Mouse (Mus musculus) left cerebral cortex, postnatal 10 days (tissue): ENCODE data around the gene Rgl1. TPM values are rescaled to one million over a fixed set of nuclear protein-coding genes. Genes with fewer than 3 reads are reported as not detected.
A peak's percentile ranks its signal among the peaks of the same experiment; 100 is the strongest.

Experiments used
- DNase-seq, 2 experiments: peaks; one replicate each; pipeline ENCODE4 v3.0.0; 2021 to 2022; ENCODE audit warnings: low spot score in 2 of 2, mixed read lengths in 1 of 2; ENCODE audit errors: extremely low spot score in 1 of 2
- intact Hi-C: fragments of 180-260 bp; cut with DNase I; formaldehyde crosslinking; loops from one replicate; pipeline ENCODE4 v1.15.1; 2025
- total RNA-seq, 2 experiments: library from RNA; stranded (reverse); gene quantifications; 2 replicates each; pipeline ENCODE4 v1.2.3; 2021

The Rgl1 gene
- total RNA-seq, 2 experiments from 2014 or later = 85.2 to 86.9 TPM

GRCm38 (mm10) chr1:152605895-152606625 is 160.1 kb downstream of the Rgl1 start:
- intact Hi-C loops = no loop called here
- DNase-seq = no peak

- DNase-seq = no peak
- intact Hi-C loops = no loop called here
Measured at GRCm38 (mm10) chr1:152604147-152604546, 162.0 kb downstream of the Rgl1 start.

DNA sequence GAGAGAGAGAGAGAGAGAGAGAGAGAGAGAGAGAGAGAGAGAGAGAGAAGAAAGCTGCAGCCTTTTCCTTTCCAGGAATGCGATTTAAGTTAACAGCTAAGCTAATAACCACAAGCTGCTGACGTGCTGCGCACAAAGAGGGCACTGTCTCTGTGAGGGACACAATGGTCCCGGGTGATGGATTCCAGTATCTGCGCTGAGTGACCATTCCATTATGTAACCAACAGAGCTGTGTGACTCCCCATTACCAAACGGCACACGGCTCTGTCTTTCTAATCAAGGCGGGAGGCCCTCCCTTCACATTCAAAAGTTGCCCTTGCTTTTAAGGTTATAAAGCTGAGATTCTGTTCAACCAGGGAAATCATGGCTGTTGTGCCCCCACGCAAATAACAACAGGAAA is 162.5 kb downstream of the Rgl1 start:
- intact Hi-C loops = no loop called here
- no peak for DNase-seq

DNA sequence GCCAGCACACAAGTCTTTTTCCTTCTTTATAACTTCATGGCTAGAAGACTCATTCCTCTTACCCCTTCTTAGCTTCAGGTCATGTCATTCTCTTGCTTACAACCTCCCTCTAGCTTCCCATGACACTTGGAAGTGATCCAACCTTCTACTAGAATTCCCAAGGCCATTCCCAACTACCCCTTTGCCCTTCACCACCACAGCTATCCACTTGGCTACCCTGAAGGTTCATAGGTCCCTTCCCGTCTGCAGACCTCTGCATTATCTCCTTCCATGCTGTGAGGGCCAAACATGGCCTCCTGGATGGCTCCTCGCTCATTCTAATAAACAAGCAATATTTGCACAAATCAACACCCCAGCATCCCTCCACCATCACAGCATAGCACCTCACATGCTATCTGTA is 165.7 kb downstream of the Rgl1 start:
- intact Hi-C loops = no loop called here
- no peak for DNase-seq

DNA sequence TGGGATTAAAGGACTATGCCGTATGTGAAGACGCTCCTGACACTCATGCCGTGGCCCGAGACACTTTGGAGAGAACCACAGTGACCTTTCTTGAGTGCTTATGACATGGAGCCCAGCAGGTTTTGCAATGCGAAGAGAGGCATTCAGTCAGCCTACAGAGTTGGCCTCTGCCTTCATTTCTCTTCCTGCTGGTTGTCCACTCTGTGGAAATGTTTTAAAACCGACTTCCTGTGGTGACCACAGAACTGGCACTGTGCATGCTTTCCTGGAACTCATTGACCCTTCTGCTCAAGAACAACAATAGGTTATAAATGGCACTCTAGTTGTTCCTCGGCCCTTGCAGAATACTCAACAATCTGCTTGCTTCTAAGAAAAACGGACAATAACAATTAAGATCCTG is 166.8 kb downstream of the Rgl1 start:
- DNase-seq = no peak
- intact Hi-C loops = no loop called here

- peak in 1 of 2 experiments; percentile 60 for DNase-seq
- intact Hi-C loops = no loop called here
Measured at GRCm38 (mm10) chr1:152594690-152595089, 171.5 kb downstream of the Rgl1 start.

DNA sequence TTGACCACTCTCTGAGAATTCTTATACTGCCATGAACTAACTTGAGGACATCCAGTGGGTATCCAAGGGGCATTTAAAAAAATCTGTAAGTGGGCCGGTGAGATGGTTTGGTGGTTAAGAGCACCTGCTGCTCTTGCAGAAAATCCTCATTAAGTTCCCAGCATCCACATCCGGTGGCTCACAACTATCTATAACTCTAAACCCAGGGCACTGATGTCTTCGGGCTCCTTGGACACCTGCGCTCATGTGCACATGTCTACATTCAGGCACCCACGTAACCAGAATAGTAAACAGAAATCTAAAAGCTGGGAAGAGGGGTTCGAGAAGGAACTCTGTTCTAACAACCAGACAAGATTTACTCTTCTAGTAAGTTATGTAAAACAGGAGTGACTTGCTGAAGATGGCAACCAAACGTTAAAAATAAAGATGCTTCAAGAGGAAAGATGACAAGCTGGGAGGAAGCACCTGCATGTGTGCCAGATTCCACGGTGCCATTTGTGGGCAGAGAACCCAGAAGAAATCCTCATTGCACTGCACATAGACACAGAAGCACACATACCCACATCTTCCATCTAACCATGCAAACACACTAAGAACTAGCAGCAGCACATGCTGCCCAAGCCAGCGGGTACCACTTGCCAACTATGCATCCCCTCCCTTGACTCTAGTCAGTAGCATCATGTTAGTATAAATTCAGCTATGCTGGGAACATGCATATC is 172.2 kb downstream of the Rgl1 start:
- no peak for DNase-seq
- intact Hi-C loops = no loop called here

DNA sequence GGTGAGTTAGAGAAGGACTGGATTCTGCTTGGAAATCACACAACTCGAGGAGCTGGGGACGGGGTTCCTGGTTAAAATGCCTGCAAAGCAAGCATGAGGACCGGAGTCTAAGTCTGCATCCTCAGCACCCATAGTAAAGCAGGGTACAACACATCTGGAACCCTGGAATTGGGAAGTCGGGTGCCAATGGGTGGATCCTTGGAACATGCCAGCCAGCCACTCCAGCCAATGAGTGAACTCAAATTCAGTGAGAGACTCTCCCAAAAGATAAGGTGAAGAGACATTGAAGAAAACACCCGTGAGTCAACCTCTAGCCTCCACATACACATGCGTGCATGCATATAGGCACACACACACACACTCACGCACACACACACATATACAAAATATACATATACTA is 172.8 kb downstream of the Rgl1 start:
- no peak for DNase-seq
- intact Hi-C loops = no loop called here

DNA sequence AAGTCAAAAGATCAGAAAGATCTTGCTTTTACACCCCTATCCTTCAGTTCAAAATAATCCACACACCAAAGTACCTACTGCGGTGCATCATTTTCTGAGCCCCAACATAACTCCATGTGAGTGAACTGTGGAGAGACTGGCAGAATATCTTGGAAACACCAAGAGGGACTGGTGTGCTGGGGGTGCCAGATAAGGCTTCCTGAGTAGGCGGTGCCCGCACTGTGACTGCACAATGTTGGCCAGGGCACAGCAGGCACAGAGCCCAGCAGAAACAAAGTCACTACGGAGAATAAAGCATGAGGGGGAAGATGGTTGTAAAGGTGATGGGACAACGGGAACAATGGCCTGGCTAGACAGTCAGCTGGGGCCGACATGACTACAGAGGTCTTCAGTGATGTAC is 173.5 kb downstream of the Rgl1 start:
- DNase-seq = no peak
- intact Hi-C loops = no loop called here

- no peak for DNase-seq
- intact Hi-C loops = no loop called here
Measured at GRCm38 (mm10) chr1:152591746-152592498, 174.2 kb downstream of the Rgl1 start.

DNA sequence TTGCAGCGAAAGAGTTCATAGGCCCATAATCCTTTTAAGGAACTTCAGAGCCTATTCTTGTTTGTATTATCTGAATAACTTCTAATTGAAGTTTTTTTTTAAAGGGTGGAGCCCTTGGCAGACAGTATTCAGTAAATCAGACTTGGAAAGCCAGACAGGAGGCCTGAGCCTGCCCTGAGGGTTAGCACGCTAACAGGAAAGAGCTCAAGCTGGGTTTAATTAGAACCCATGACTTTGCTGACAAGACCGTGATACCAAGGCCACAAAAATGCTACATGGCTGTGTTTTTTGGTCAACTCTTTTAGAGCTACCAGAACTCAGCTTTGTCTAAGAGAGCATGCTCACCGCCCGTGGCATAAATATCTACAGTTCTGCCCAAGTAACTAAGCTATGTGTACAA is 175.8 kb downstream of the Rgl1 start:
- intact Hi-C loops = no loop called here

GRCm38 (mm10) chr1:152589331-152589935 is 176.7 kb downstream of the Rgl1 start:
- DNase-seq = peak in 1 of 2 experiments; percentile 90
- intact Hi-C loops = no loop called here

More for the DNA sequence above, 175.8 kb downstream of the Rgl1 start:
- DNase-seq = no peak

GRCm38 (mm10) chr1:152587431-152587830 is 178.7 kb downstream of the Rgl1 start:
- no peak for DNase-seq
- intact Hi-C loops = no loop called here

GRCm38 (mm10) chr1:152585385-152585984 is 180.7 kb downstream of the Rgl1 start:
- intact Hi-C loops = no loop called here
- no peak for DNase-seq

- intact Hi-C loops = no loop called here
- no peak for DNase-seq
Measured at GRCm38 (mm10) chr1:152584933-152585332, 181.2 kb downstream of the Rgl1 start.

GRCm38 (mm10) chr1:152581127-152581905 is 184.8 kb downstream of the Rgl1 start:
- no peak for DNase-seq
- intact Hi-C loops = no loop called here

DNA sequence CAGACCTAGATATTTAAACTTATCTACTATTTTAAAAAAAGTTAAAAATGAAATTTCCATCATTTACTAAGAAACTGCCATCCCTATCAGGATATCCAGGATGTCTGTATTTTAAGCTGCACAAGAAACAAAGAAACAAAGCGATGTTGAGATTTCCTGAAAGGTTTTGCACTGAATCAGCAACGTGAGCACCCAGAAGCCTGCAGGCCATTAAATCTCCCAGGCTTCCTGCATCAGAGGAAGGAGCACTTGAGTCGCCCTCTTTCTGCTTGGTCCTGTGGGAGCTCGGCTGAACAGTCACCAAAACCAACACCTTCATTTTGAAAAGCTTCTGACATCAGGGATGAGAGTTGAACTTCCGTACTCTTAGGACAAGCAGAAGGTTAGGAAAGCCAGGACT is 187.2 kb downstream of the Rgl1 start:
- DNase-seq = peak in 1 of 2 experiments; percentile 50
- intact Hi-C loops = no loop called here

- intact Hi-C loops = no loop called here
- DNase-seq = no peak
Measured at GRCm38 (mm10) chr1:152578108-152578721, 187.9 kb downstream of the Rgl1 start.
